Mouse (Mus musculus) embryonic fibroblast, embryonic 13.5 days (primary cell): ENCODE data around the gene Oaz2.

Source experiments
- CTCF ChIP-seq: IDR thresholded peaks from 2 replicates; pipeline ENCODE4 v1.5.1; 2011; ENCODE audit warnings: mild to moderate bottlenecking, control low read depth, low read length, moderate library complexity, borderline replicate concordance; ENCODE audit not compliant: insufficient read depth
- POLR2A ChIP-seq: IDR thresholded peaks from 2 replicates; pipeline ENCODE4 v1.6.1; 2011; ENCODE audit warnings: low read depth, mild to moderate bottlenecking, control low read depth, low read length, moderate library complexity

DNA sequence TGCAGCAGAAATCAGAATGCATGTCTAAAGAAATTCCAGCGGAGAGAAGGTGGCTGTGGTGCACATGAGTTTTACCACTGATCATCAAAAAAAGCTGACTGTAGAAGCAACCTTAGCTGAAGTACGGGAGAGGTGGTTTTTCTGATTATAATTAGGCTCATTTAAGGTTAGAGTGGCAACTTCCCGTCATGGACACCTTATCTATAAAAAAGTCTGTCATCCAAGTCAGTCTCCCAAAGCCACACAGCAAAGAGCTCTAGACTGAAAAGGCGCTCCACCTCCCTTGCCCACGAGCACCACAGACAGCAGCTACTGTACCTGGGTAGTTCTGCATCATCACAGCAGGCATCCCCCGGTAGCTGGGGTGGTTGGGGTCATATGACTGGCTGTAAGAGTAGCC lies 32.7 kb downstream of the Oaz2 start:
- TF ChIP-seq CTCF = no peak
- no peak for TF ChIP-seq POLR2A
